Mouse (Mus musculus): ENCODE measurements around the gene Gm8660. TPM values are rescaled to one million over a fixed set of nuclear protein-coding genes. Genes with fewer than 3 reads are reported as not detected.

Gm8660 gene
- not detected for polyA plus RNA-seq (2014; fragmentation: Illumina TruSeq; extraction: RNeasy Lipid Tissue Mini Kit (QIAGEN cat#74804); ENCODE audit: low read depth, low replicate concordance)

GRCm38 (mm10) chr7:22370939-22371338, at the start of gene Gm8660:
TSS of gene Gm8660 (minus strand) at chr7:22371039.

GRCm38 (mm10) chr7:22413283-22413682, 42.4 kb upstream of the Gm8660 start, which contains the start of gene Vmn1r148:
TSS of gene Vmn1r148 (plus strand) at chr7:22413583.

GRCm38 (mm10) chr7:22329617-22330016, 41.2 kb downstream of the Gm8660 start, which contains the start of gene Gm4187:
TSS of gene Gm4187 (minus strand) at chr7:22329717.

Other genes with a start within 250 kb of the Gm8660 start
- gene Gm10666, start 236.3 kb downstream of the Gm8660 start, polyA plus RNA-seq (2014; fragmentation: Illumina TruSeq; extraction: RNeasy Lipid Tissue Mini Kit (QIAGEN cat#74804); ENCODE audit: low read depth, low replicate concordance): not detected
- gene Vmn1r142, start 207.0 kb downstream of the Gm8660 start, polyA plus RNA-seq (2014; fragmentation: Illumina TruSeq; extraction: RNeasy Lipid Tissue Mini Kit (QIAGEN cat#74804); ENCODE audit: low read depth, low replicate concordance): not detected
- not detected for gene Vmn1r143, start 181.7 kb downstream of the Gm8660 start, polyA plus RNA-seq (2014; fragmentation: Illumina TruSeq; extraction: RNeasy Lipid Tissue Mini Kit (QIAGEN cat#74804); ENCODE audit: low read depth, low replicate concordance)
- not detected for gene Gm8653, start 169.8 kb downstream of the Gm8660 start, polyA plus RNA-seq (2014; fragmentation: Illumina TruSeq; extraction: RNeasy Lipid Tissue Mini Kit (QIAGEN cat#74804); ENCODE audit: low read depth, low replicate concordance)
- not detected for gene Gm8453, start 141.6 kb downstream of the Gm8660 start, polyA plus RNA-seq (2014; fragmentation: Illumina TruSeq; extraction: RNeasy Lipid Tissue Mini Kit (QIAGEN cat#74804); ENCODE audit: low read depth, low replicate concordance)
- gene Gm4187, start 41.3 kb downstream of the Gm8660 start, polyA plus RNA-seq (2014; fragmentation: Illumina TruSeq; extraction: RNeasy Lipid Tissue Mini Kit (QIAGEN cat#74804); ENCODE audit: low read depth, low replicate concordance): not detected
- not detected for gene Vmn1r148, start 42.5 kb upstream of the Gm8660 start, polyA plus RNA-seq (2014; fragmentation: Illumina TruSeq; extraction: RNeasy Lipid Tissue Mini Kit (QIAGEN cat#74804); ENCODE audit: low read depth, low replicate concordance)
- gene Vmn1r149, start 67.2 kb upstream of the Gm8660 start, polyA plus RNA-seq (2014; fragmentation: Illumina TruSeq; extraction: RNeasy Lipid Tissue Mini Kit (QIAGEN cat#74804); ENCODE audit: low read depth, low replicate concordance): not detected
- gene Gm10665, start 93.0 kb upstream of the Gm8660 start, polyA plus RNA-seq (2014; fragmentation: Illumina TruSeq; extraction: RNeasy Lipid Tissue Mini Kit (QIAGEN cat#74804); ENCODE audit: low read depth, low replicate concordance): not detected
- not detected for gene Vmn1r151, start 128.6 kb upstream of the Gm8660 start, polyA plus RNA-seq (2014; fragmentation: Illumina TruSeq; extraction: RNeasy Lipid Tissue Mini Kit (QIAGEN cat#74804); ENCODE audit: low read depth, low replicate concordance)
- gene Vmn1r152, start 151.9 kb upstream of the Gm8660 start, polyA plus RNA-seq (2014; fragmentation: Illumina TruSeq; extraction: RNeasy Lipid Tissue Mini Kit (QIAGEN cat#74804); ENCODE audit: low read depth, low replicate concordance): not detected
- not detected for gene Gm8677, start 163.8 kb upstream of the Gm8660 start, polyA plus RNA-seq (2014; fragmentation: Illumina TruSeq; extraction: RNeasy Lipid Tissue Mini Kit (QIAGEN cat#74804); ENCODE audit: low read depth, low replicate concordance)
- not detected for gene Gm4201, start 194.3 kb upstream of the Gm8660 start, polyA plus RNA-seq (2014; fragmentation: Illumina TruSeq; extraction: RNeasy Lipid Tissue Mini Kit (QIAGEN cat#74804); ENCODE audit: low read depth, low replicate concordance)
- gene Gm4565, start 217.1 kb upstream of the Gm8660 start, polyA plus RNA-seq (2014; fragmentation: Illumina TruSeq; extraction: RNeasy Lipid Tissue Mini Kit (QIAGEN cat#74804); ENCODE audit: low read depth, low replicate concordance): not detected

All from adrenal gland, adult 10 weeks (tissue).